Mouse (Mus musculus): ENCODE data around the gene 2310030G06Rik.
A peak's percentile ranks its signal among the peaks of the same experiment; 100 is the strongest.

2310030G06Rik gene

GRCm38 (mm10) chr9:50742261-50742660, 4.1 kb downstream of the 2310030G06Rik start:
- DNase-seq (ENCODE audit: low spot score): no peak

- DNase-seq (ENCODE audit: low spot score): no peak
These were observed 5.2 kb downstream of the 2310030G06Rik start for GRCm38 (mm10) chr9:50740867-50741784.

- peak; percentile 80 for DNase-seq (ENCODE audit: low spot score)
These were observed 7.1 kb downstream of the 2310030G06Rik start, which contains the start of gene Dixdc1 for GRCm38 (mm10) chr9:50738914-50739870. Gene Dixdc1, minus strand, starts transcription at chr9:50739517.

- DNase-seq (ENCODE audit: low spot score): peak; percentile 26
These were observed 11.3 kb downstream of the 2310030G06Rik start for GRCm38 (mm10) chr9:50734989-50735388.

- DNase-seq (ENCODE audit: low spot score): no peak
These were observed 13.8 kb downstream of the 2310030G06Rik start for GRCm38 (mm10) chr9:50732560-50732959.

- no peak for DNase-seq (ENCODE audit: low spot score)
These were observed 16.7 kb downstream of the 2310030G06Rik start for GRCm38 (mm10) chr9:50729600-50729999.

GRCm38 (mm10) chr9:50727925-50728651, 18.2 kb downstream of the 2310030G06Rik start:
- no peak for DNase-seq (ENCODE audit: low spot score)

- no peak for DNase-seq (ENCODE audit: low spot score)
These were observed 19.0 kb downstream of the 2310030G06Rik start for GRCm38 (mm10) chr9:50727171-50727924.

GRCm38 (mm10) chr9:50725921-50726590, 20.3 kb downstream of the 2310030G06Rik start:
- DNase-seq (ENCODE audit: low spot score): no peak

GRCm38 (mm10) chr9:50724661-50725330, 21.5 kb downstream of the 2310030G06Rik start:
- DNase-seq (ENCODE audit: low spot score): no peak

- DNase-seq (ENCODE audit: low spot score): no peak
These were observed 22.2 kb downstream of the 2310030G06Rik start for GRCm38 (mm10) chr9:50724147-50724546.

GRCm38 (mm10) chr9:50723406-50723805, 22.9 kb downstream of the 2310030G06Rik start:
- no peak for DNase-seq (ENCODE audit: low spot score)

- DNase-seq (ENCODE audit: low spot score): no peak
These were observed 23.9 kb downstream of the 2310030G06Rik start for GRCm38 (mm10) chr9:50722451-50722911.

GRCm38 (mm10) chr9:50721061-50721460, 25.3 kb downstream of the 2310030G06Rik start:
- no peak for DNase-seq (ENCODE audit: low spot score)

GRCm38 (mm10) chr9:50718878-50719277, 27.5 kb downstream of the 2310030G06Rik start:
- DNase-seq (ENCODE audit: low spot score): no peak

GRCm38 (mm10) chr9:50714188-50714587, 32.1 kb downstream of the 2310030G06Rik start:
- DNase-seq (ENCODE audit: low spot score): no peak

GRCm38 (mm10) chr9:50711337-50711736, 35.0 kb downstream of the 2310030G06Rik start:
- DNase-seq (ENCODE audit: low spot score): no peak

- DNase-seq (ENCODE audit: low spot score): no peak
These were observed 37.2 kb downstream of the 2310030G06Rik start for GRCm38 (mm10) chr9:50709108-50709507.

- no peak for DNase-seq (ENCODE audit: low spot score)
These were observed 41.4 kb downstream of the 2310030G06Rik start for GRCm38 (mm10) chr9:50704907-50705306.

Data from c-Kit-positive CD71-positive TER-119-positive erythroid progenitor cells, embryonic 14.5 days (primary cell).